In genomic region chr3:146433681-146434350, GRCm38 (mm10) we compare ENCODE assay signal across 21 mouse cellular contexts. TPM values are rescaled to one million over a fixed set of nuclear protein-coding genes. Genes with fewer than 3 reads are reported as not detected.
A peak's percentile ranks its signal among the peaks of the same experiment; 100 is the strongest.
DNase-seq lines count a peak whose midpoint lies in the region; ATAC-seq lines count a peak whose summit lies in the region.
"Had no signal": no experiment of that assay in that cellular context is flagged by ENCODE, and none has a peak within 500 bp of the region (broad histone marks: within the 10 kb centered on the region; RNA-seq: fewer than 3 reads in every experiment).

No protein-coding gene starts in this region.

- no peaks in the 10 kb centered on the region for H3K4me1 ChIP-seq in forebrain, embryonic 11.5 days (replicated peaks; ENCODE audit: control insufficient read depth, insufficient read depth, low read length)
- no peaks in the 10 kb centered on the region for H3K4me1 ChIP-seq in forebrain, embryonic 10.5 days
- H3K4me1 ChIP-seq in heart, embryonic 16.5 days (ENCODE audit: control insufficient read depth, insufficient read depth, low read length) = peaks cover 4% of the 10 kb centered on the region; the same call in 1 of the 2 replicates
- H3K4me1 ChIP-seq in liver, embryonic 13.5 days (replicated peaks) = peaks cover 16% of the 10 kb centered on the region
- H3K4me1 ChIP-seq in liver, embryonic 12.5 days = peaks cover 14% of the 10 kb centered on the region
- H3K4me1 ChIP-seq in embryonic facial prominence, embryonic 10.5 days = no peaks in the 10 kb centered on the region
- H3K4me1 ChIP-seq: hindbrain, embryonic 15.5 days; lung, embryonic 15.5 days; midbrain, embryonic 15.5 days; stomach, embryonic 15.5 days had no signal

- H3K9me3 ChIP-seq in forebrain, embryonic 11.5 days (ENCODE audit: control insufficient read depth, low read length) = no peaks in the 10 kb centered on the region
- no peaks in the 10 kb centered on the region for H3K9me3 ChIP-seq in forebrain, embryonic 10.5 days
- no peaks in the 10 kb centered on the region for H3K9me3 ChIP-seq in heart, embryonic 16.5 days (replicated peaks; ENCODE audit: control insufficient read depth, low read length)
- no peaks in the 10 kb centered on the region for H3K9me3 ChIP-seq in liver, embryonic 13.5 days (replicated peaks)
- no peaks in the 10 kb centered on the region for H3K9me3 ChIP-seq in liver, embryonic 12.5 days (replicated peaks)
- no peaks in the 10 kb centered on the region for H3K9me3 ChIP-seq in embryonic facial prominence, embryonic 10.5 days
- H3K9me3 ChIP-seq: embryonic facial prominence, embryonic 15.5 days; hindbrain, embryonic 15.5 days; lung, embryonic 15.5 days; megakaryocyte, embryonic 14.5 days; midbrain, embryonic 15.5 days; stomach, embryonic 15.5 days had no signal

- H3K27ac ChIP-seq in forebrain, embryonic 11.5 days (ENCODE audit: low read depth, low read length) = no peak overlapping the region
- H3K27ac ChIP-seq in forebrain, embryonic 10.5 days = no peak overlapping the region
- no peak overlapping the region; the same call in 1 of the 2 replicates for H3K27ac ChIP-seq in heart, embryonic 16.5 days (ENCODE audit: low read length)
- no peak overlapping the region for H3K27ac ChIP-seq in liver, embryonic 13.5 days
- no peak overlapping the region for H3K27ac ChIP-seq in liver, embryonic 12.5 days
- H3K27ac ChIP-seq in embryonic facial prominence, embryonic 10.5 days (replicated peaks) = no peak overlapping the region
- H3K27ac ChIP-seq: embryonic facial prominence, embryonic 15.5 days; gastrocnemius, adult 2 months; hindbrain, embryonic 15.5 days; lung, embryonic 15.5 days; midbrain, embryonic 15.5 days; stomach, embryonic 15.5 days had no signal

- no peak overlapping the region for H3K4me2 ChIP-seq in forebrain, embryonic 11.5 days (ENCODE audit: low read depth, low read length, severe bottlenecking)
- no peak overlapping the region for H3K4me2 ChIP-seq in heart, embryonic 16.5 days (ENCODE audit: low read depth, low read length)
- H3K4me2 ChIP-seq in liver, embryonic 13.5 days = no peak overlapping the region
- no peak overlapping the region for H3K4me2 ChIP-seq in liver, embryonic 12.5 days
- H3K4me2 ChIP-seq: embryonic facial prominence, embryonic 15.5 days; hindbrain, embryonic 15.5 days; lung, embryonic 15.5 days; midbrain, embryonic 15.5 days; stomach, embryonic 15.5 days had no signal

- DNase-seq in forebrain, embryonic 11.5 days (ENCODE audit: low spot score) = peak; percentile 32
- no peak for DNase-seq in forebrain, embryonic 10.5 days (ENCODE audit: extremely low spot score, low spot score)
- no peak for DNase-seq in heart, postnatal 25 days (ENCODE audit: low spot score)
- DNase-seq in liver, embryonic 13.5 days = no peak
- DNase-seq in embryonic facial prominence, embryonic 10.5 days (ENCODE audit: low spot score) = peak; percentile 6
- DNase-seq: adrenal gland, postnatal 10 days; cerebellum, adult 2 months; cerebellum, postnatal 36 days; gastrocnemius, adult 2 months; kidney, adult 9 months; kidney, postnatal 14 days; lung, postnatal 36 days; thymus, postnatal 25 days had no signal

- no peak overlapping the region for H3K9ac ChIP-seq in forebrain, embryonic 11.5 days (ENCODE audit: low read length)
- no peak overlapping the region for H3K9ac ChIP-seq in heart, embryonic 16.5 days (ENCODE audit: low read length)
- H3K9ac ChIP-seq in liver, embryonic 13.5 days = no peak overlapping the region
- no peak overlapping the region for H3K9ac ChIP-seq in liver, embryonic 12.5 days
- H3K9ac ChIP-seq: embryonic facial prominence, embryonic 15.5 days; hindbrain, embryonic 15.5 days; lung, embryonic 15.5 days; midbrain, embryonic 15.5 days; stomach, embryonic 15.5 days had no signal

- intact Hi-C loops in heart, postnatal 25 days (cut with DNase I) = no loop called here

- no peak for ATAC-seq in forebrain, embryonic 11.5 days (replicated peaks; ENCODE audit: low FRiP score)
- peak; percentile 75 for ATAC-seq in heart, embryonic 16.5 days (replicated peaks; ENCODE audit: extremely low read depth, insufficient read depth, low FRiP score)
- ATAC-seq in liver, embryonic 13.5 days (ENCODE audit: low read depth) = peak; percentile 12; the same call in 1 of the 2 replicates
- ATAC-seq in liver, embryonic 12.5 days = no peak
- ATAC-seq: midbrain, embryonic 15.5 days had no signal

- no peak overlapping the region for H3K4me3 ChIP-seq in forebrain, embryonic 11.5 days (ENCODE audit: low read depth, low read length)
- no peak overlapping the region for H3K4me3 ChIP-seq in forebrain, embryonic 10.5 days
- H3K4me3 ChIP-seq in heart, embryonic 16.5 days (ENCODE audit: low read length) = no peak overlapping the region
- H3K4me3 ChIP-seq in liver, embryonic 13.5 days (replicated peaks) = no peak overlapping the region
- H3K4me3 ChIP-seq in liver, embryonic 12.5 days = no peak overlapping the region
- no peak overlapping the region for H3K4me3 ChIP-seq in embryonic facial prominence, embryonic 10.5 days
- H3K4me3 ChIP-seq: embryonic facial prominence, embryonic 15.5 days; gastrocnemius, adult 2 months; hindbrain, embryonic 15.5 days; lung, embryonic 15.5 days; megakaryocyte, embryonic 14.5 days; midbrain, embryonic 15.5 days; stomach, embryonic 15.5 days had no signal

- no peaks in the 10 kb centered on the region for H3K27me3 ChIP-seq in forebrain, embryonic 11.5 days (ENCODE audit: control insufficient read depth, insufficient read depth, low read length)
- no peaks in the 10 kb centered on the region for H3K27me3 ChIP-seq in forebrain, embryonic 10.5 days (ENCODE audit: poor library complexity, severe bottlenecking)
- H3K27me3 ChIP-seq in heart, embryonic 16.5 days (ENCODE audit: control insufficient read depth, insufficient read depth, low read length) = no peaks in the 10 kb centered on the region
- H3K27me3 ChIP-seq in liver, embryonic 13.5 days = no peaks in the 10 kb centered on the region
- H3K27me3 ChIP-seq in liver, embryonic 12.5 days (replicated peaks) = no peaks in the 10 kb centered on the region
- H3K27me3 ChIP-seq in embryonic facial prominence, embryonic 10.5 days (replicated peaks; ENCODE audit: low read depth, poor library complexity, severe bottlenecking) = no peaks in the 10 kb centered on the region
- H3K27me3 ChIP-seq: embryonic facial prominence, embryonic 15.5 days; hindbrain, embryonic 15.5 days; lung, embryonic 15.5 days; megakaryocyte, embryonic 14.5 days; midbrain, embryonic 15.5 days; stomach, embryonic 15.5 days had no signal

- H3K36me3 ChIP-seq in forebrain, embryonic 11.5 days (ENCODE audit: control insufficient read depth, insufficient read depth, low read length) = peaks cover 8% of the 10 kb centered on the region; the same call in 1 of the 2 replicates
- peaks cover 99% of the 10 kb centered on the region for H3K36me3 ChIP-seq in forebrain, embryonic 10.5 days (replicated peaks)
- H3K36me3 ChIP-seq in heart, embryonic 16.5 days (ENCODE audit: control insufficient read depth, insufficient read depth) = peaks cover 19% of the 10 kb centered on the region; the same call in 1 of the 2 replicates
- H3K36me3 ChIP-seq in liver, embryonic 13.5 days = peaks cover 100% of the 10 kb centered on the region
- peaks cover 100% of the 10 kb centered on the region for H3K36me3 ChIP-seq in liver, embryonic 12.5 days
- H3K36me3 ChIP-seq in embryonic facial prominence, embryonic 10.5 days (replicated peaks) = peaks cover 100% of the 10 kb centered on the region

- 89% methylated on average over 14 of the region's 14 CpGs for WGBS in forebrain, embryonic 11.5 days
- 94% methylated on average over 14 of the region's 14 CpGs for WGBS in forebrain, embryonic 10.5 days
- 68% methylated on average over 14 of the region's 14 CpGs for WGBS in heart, embryonic 16.5 days
- 88% methylated on average over 14 of the region's 14 CpGs for WGBS in liver, embryonic 13.5 days (ENCODE audit: insufficient replicate concordance)
- WGBS in liver, embryonic 12.5 days (ENCODE audit: insufficient replicate concordance) = 84% methylated on average over 14 of the region's 14 CpGs
- WGBS in embryonic facial prominence, embryonic 10.5 days = 89% methylated on average over 14 of the region's 14 CpGs

RNA-seq across cellular contexts. Expression of gene Ctbs, which starts 15.8 kb away (rescaled TPM):
- 5.7 and 6.0 TPM in 2 replicates for polyA plus RNA-seq in forebrain, embryonic 11.5 days (2014; fragmentation: Nextera tagmentation; extraction: Ambion mirVana)
- 4.5 and 6.1 TPM in 2 replicates for polyA plus RNA-seq in forebrain, embryonic 10.5 days (2016; fragmentation: Nextera tagmentation; extraction: Ambion mirVana)
- polyA plus RNA-seq in heart, embryonic 16.5 days (2015; fragmentation: Nextera tagmentation; extraction: Ambion mirVana) = 7.8 and 8.7 TPM in 2 replicates
- 1 to 10 TPM; 4.2 to 4.4 TPM for total RNA-seq in heart, postnatal 25 days (2021)
- 4.8 and 4.9 TPM in 2 replicates for polyA plus RNA-seq in liver, embryonic 13.5 days (2015; fragmentation: Nextera tagmentation; extraction: Ambion mirVana)
- polyA plus RNA-seq in liver, embryonic 12.5 days (2016; fragmentation: Nextera tagmentation; extraction: Ambion mirVana) = 5.5 and 6.4 TPM in 2 replicates
- 4.4 and 5.2 TPM in 2 replicates for polyA plus RNA-seq in embryonic facial prominence, embryonic 10.5 days (2016; fragmentation: Nextera tagmentation; extraction: Ambion mirVana)

RNA-seq across cellular contexts. Expression of gene Ssx2ip, which starts 29.4 kb away (rescaled TPM):
- 41.6 TPM in 2 replicates for polyA plus RNA-seq in forebrain, embryonic 11.5 days (2014; fragmentation: Nextera tagmentation; extraction: Ambion mirVana)
- polyA plus RNA-seq in forebrain, embryonic 10.5 days (2016; fragmentation: Nextera tagmentation; extraction: Ambion mirVana) = 39.0 and 41.5 TPM in 2 replicates
- 16.2 and 16.8 TPM in 2 replicates for polyA plus RNA-seq in heart, embryonic 16.5 days (2015; fragmentation: Nextera tagmentation; extraction: Ambion mirVana)
- 10 to 100 TPM; 12.4 to 12.5 TPM for total RNA-seq in heart, postnatal 25 days (2021)
- polyA plus RNA-seq in liver, embryonic 13.5 days (2015; fragmentation: Nextera tagmentation; extraction: Ambion mirVana) = 105 and 130 TPM in 2 replicates
- polyA plus RNA-seq in liver, embryonic 12.5 days (2016; fragmentation: Nextera tagmentation; extraction: Ambion mirVana) = 157 TPM in 2 replicates
- 28.0 and 30.5 TPM in 2 replicates for polyA plus RNA-seq in embryonic facial prominence, embryonic 10.5 days (2016; fragmentation: Nextera tagmentation; extraction: Ambion mirVana)

Comparison
In these comparisons a context has a peak if more than half of its experiments do, and no peak if none do; other contexts are left out.
1. ATAC-seq: peak in heart, embryonic 16.5 days (single experiment) and liver, embryonic 13.5 days (single experiment); none in forebrain, embryonic 11.5 days (single experiment) and liver, embryonic 12.5 days (single experiment).
2. DNase-seq: peak in forebrain, embryonic 11.5 days (single experiment) and embryonic facial prominence, embryonic 10.5 days (single experiment); none in forebrain, embryonic 10.5 days (single experiment), heart, postnatal 25 days (single experiment) and liver, embryonic 13.5 days (single experiment).